Mouse (Mus musculus) effector memory CD4-positive, alpha-beta T cell, adult 5 months (primary cell): ENCODE results near the gene Slit3. TPM values are rescaled to one million over a fixed set of nuclear protein-coding genes. Genes with fewer than 3 reads are reported as not detected.

ENCODE experiments used
- polyA plus RNA-seq: library from polyadenylated mRNA; unstranded; fragments of 100-300 nt; shearing (Covaris generic); gene quantifications from one replicate; pipeline ENCODE4 v1.2.1, GENCODE M21; 2017

Gene Slit3
- not detected for polyA plus RNA-seq

DNA sequence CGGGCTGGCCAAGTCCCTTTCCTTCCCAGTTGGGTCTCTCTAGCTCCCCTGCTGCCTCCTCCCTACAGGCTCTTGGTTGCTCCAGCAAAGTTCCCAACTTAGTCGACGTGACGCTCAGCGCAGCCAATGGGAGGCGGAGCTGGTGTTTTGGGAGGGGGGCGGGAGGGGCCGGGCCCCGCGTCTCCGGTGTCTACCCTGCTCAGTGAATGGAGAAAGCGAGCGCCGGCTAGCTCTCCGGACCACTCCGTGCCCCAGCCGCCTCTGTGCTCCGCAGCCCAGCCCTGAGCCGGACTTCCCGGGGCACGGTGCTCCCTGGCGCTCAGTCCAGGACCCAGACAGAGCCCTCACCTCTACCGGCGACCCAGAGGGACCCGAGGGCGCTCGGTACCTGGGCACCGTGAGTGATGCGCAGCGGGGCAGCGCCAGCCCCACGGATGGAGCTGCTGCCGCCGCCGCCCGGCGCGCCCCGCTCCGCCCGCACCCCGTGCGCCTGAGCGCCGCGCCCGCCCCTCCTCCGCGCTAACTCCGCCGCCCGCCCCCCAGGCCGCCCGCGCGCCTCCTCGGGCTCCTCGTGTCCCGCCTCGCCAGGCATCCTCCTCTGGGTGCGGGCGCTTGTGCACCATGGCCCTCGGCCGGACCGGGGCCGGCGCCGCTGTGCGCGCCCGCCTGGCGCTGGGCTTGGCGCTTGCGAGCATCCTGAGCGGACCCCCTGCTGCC is at the start of gene Slit3:
Gene Slit3, plus strand, starts transcription at position 331 of the 717 bp plus-strand sequence.

